ENCODE assay signal across 7 mouse cellular contexts in genomic region chr17:88256599-88257544, GRCm38 (mm10).
DNase-seq lines count a peak whose midpoint lies in the region; ATAC-seq and TF ChIP-seq lines count a peak whose summit lies in the region.

No protein-coding gene starts in this region.

- peak; percentile 61 for TF ChIP-seq POLR2A in cortical plate, adult 2 months (IDR thresholded peaks at IDR 0.05; ENCODE audit: extremely low read depth, insufficient read depth, low read length)

- DNase-seq in adrenal gland, adult (ENCODE audit: inconsistent age in 2 of 2, low spot score in 1 of 2) = peak; percentile 56 to 87
- peak; percentile 81 for DNase-seq in gastrocnemius, postnatal 25 days
- peak; percentile 62 to 77 for DNase-seq in left cerebral cortex, postnatal 14 days (ENCODE audit: low spot score in 2 of 2)
- peak; percentile 34 to 70 for DNase-seq in right cerebral cortex, postnatal 36 days (ENCODE audit: low spot score in 2 of 2)

- peak overlapping the region; percentile 70 for H3K4me3 ChIP-seq in cortical plate, adult 2 months (ENCODE audit: insufficient read depth, low read length)
- H3K4me3 ChIP-seq in intestine, embryonic 15.5 days (replicated peaks) = peak overlapping the region; percentile 65

- H3K9me3 ChIP-seq in intestine, embryonic 15.5 days = no peaks in the 10 kb centered on the region

- peak overlapping the region; percentile 74 for H3K9ac ChIP-seq in intestine, embryonic 15.5 days

- peak; percentile 70 for TF ChIP-seq CTCF in cortical plate, adult 2 months (IDR thresholded peaks at IDR 0.05; ENCODE audit: extremely low read depth, insufficient read depth, low read length)

- H3K36me3 ChIP-seq in intestine, embryonic 15.5 days = no peaks in the 10 kb centered on the region

- peak overlapping the region; percentile 97 for H3K4me2 ChIP-seq in intestine, embryonic 15.5 days (replicated peaks)

- no peaks in the 10 kb centered on the region for H3K4me1 ChIP-seq in cortical plate, adult 2 months (ENCODE audit: control insufficient read depth, insufficient read depth, low read length)
- H3K4me1 ChIP-seq in intestine, embryonic 15.5 days (replicated peaks) = peaks cover 3% of the 10 kb centered on the region; the same call in 1 of the 2 replicates

- peak overlapping the region; percentile 87 for H3K27ac ChIP-seq in cortical plate, adult 2 months (ENCODE audit: insufficient read depth, low read length)
- peak overlapping the region; percentile 92 for H3K27ac ChIP-seq in intestine, embryonic 15.5 days

- H3K27me3 ChIP-seq in intestine, embryonic 15.5 days (replicated peaks) = no peaks in the 10 kb centered on the region

- intact Hi-C loops in left cerebral cortex, postnatal 14 days (cut with DNase I) = loop anchor here (1.0 to 5.0 kb wide), 3 partner anchors 184 to 385 kb away; partner anchors contain the start of gene Foxn2

- 1% methylated on average over 18 of the region's 18 CpGs for WGBS in intestine, embryonic 15.5 days

- peak; percentile 87 for ATAC-seq in intestine, embryonic 15.5 days
- ATAC-seq in megakaryocyte progenitor cell, adult 5-6 weeks (replicated peaks; ENCODE audit: poor library complexity) = peak; percentile 65

Comparison
In these comparisons a context has a peak if more than half of its experiments do, and no peak if none do; other contexts are left out.
1. Peak in every context shown above with its lines: DNase-seq, ATAC-seq, H3K4me3 ChIP-seq and H3K27ac ChIP-seq.